Mouse (Mus musculus) forebrain, embryonic 13.5 days (tissue): Measurements from ENCODE around the gene Naaladl2. TPM values are rescaled to one million over a fixed set of nuclear protein-coding genes. Genes with fewer than 3 reads are reported as not detected.
"Not testable (repeated sequence)": the region's sequence is repeated elsewhere in the genome, so short reads cannot be mapped to it uniquely, and the experiment has no call there.

Experiments used
- ATAC-seq: fragments of 200-750 bp; cut with Nextera tagmentation; 2 replicates; pipeline ENCODE4 v1.8.0; 2017
- H3K27ac ChIP-seq: fragments of 300-500 bp; sonication (generic); 2 replicates; pipeline ENCODE4 v1.5.1; 2015; ENCODE audit warnings: inconsistent platforms, mild to moderate bottlenecking, moderate library complexity
- H3K27me3 ChIP-seq: fragments of 300-500 bp; sonication (generic); 2 replicates; pipeline ENCODE4 v1.6.1; 2015; ENCODE audit warnings: mild to moderate bottlenecking, inconsistent platforms
- H3K36me3 ChIP-seq: fragments of 300-500 bp; sonication (generic); 2 replicates; pipeline ENCODE4 v1.6.1; 2015; ENCODE audit warnings: mild to moderate bottlenecking, inconsistent platforms; ENCODE audit not compliant: poor library complexity, severe bottlenecking
- H3K4me1 ChIP-seq: fragments of 300-500 bp; sonication (generic); 2 replicates; pipeline ENCODE4 v1.6.1; 2015; ENCODE audit warnings: inconsistent platforms
- H3K4me2 ChIP-seq: fragments of 300-500 bp; sonication (generic); 2 replicates; pipeline ENCODE4 v1.6.1; 2015; ENCODE audit warnings: inconsistent platforms, mild to moderate bottlenecking, moderate library complexity
- H3K4me3 ChIP-seq: fragments of 300-500 bp; sonication (generic); 2 replicates; pipeline ENCODE4 v1.5.1; 2015; ENCODE audit warnings: mild to moderate bottlenecking, inconsistent platforms
- H3K9ac ChIP-seq: fragments of 300-500 bp; sonication (generic); 2 replicates; pipeline ENCODE4 v1.6.1; 2015; ENCODE audit warnings: mild to moderate bottlenecking, inconsistent platforms
- H3K9me3 ChIP-seq: fragments of 300-500 bp; sonication (generic); replicated peaks from 2 replicates; pipeline ENCODE4 v1.6.1; 2016; ENCODE audit warnings: inconsistent platforms
- WGBS: fragments of 180-500 bp; shearing (Covaris S2); methylation state at CpG from one replicate; pipeline ENCODE4 v1.1.7; 2015; 5-methylcytosine and 5-hydroxymethylcytosine counted together
- polyA plus RNA-seq: library from polyadenylated mRNA; unstranded; fragments of >200 nt; fragmentation: Nextera tagmentation; extraction: Ambion mirVana; gene quantifications from 2 replicates; pipeline ENCODE4 v1.2.1, GENCODE M21; 2015

Gene Naaladl2
- polyA plus RNA-seq, 1 experiment from 2014 or later, result 0.31 TPM

DNA sequence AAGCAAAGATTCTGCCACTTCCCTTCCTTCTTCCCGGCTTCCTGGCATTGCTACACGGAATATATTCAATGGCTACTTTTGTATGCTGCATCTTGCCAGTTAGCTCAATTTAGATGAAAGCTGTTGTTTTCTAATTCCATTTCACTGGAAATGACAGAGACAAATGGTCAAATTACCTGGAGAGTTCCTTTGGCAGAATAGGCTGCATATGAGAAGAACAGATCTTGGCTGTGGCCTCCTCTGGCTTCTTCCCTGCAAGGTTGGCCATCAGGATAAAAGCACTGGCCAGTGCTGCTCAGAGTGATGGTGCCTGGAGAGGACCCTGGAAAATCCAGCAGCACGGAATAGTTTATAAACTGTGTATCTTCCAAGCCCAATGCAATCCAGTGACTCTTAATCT lies 711.3 kb downstream of the Naaladl2 start:
- no peaks in the 10 kb centered on the region for H3K4me1 ChIP-seq
- no peak for ATAC-seq
- no peaks in the 10 kb centered on the region for H3K9me3 ChIP-seq
- no peak overlapping the region for H3K4me2 ChIP-seq
- H3K27ac ChIP-seq, result no peak overlapping the region
- WGBS, result 84% methylated on average over 3 of the region's 3 CpGs
- H3K4me3 ChIP-seq, result no peak overlapping the region
- H3K9ac ChIP-seq, result no peak overlapping the region
- H3K27me3 ChIP-seq, result no peaks in the 10 kb centered on the region
- no peaks in the 10 kb centered on the region for H3K36me3 ChIP-seq

GRCm38 (mm10) chr3:24391737-24392136 lies 752.3 kb downstream of the Naaladl2 start:
- H3K4me1 ChIP-seq, result no peaks in the 10 kb centered on the region
- no peak overlapping the region for H3K4me3 ChIP-seq
- H3K36me3 ChIP-seq, result no peaks in the 10 kb centered on the region
- no peaks in the 10 kb centered on the region for H3K9me3 ChIP-seq
- H3K9ac ChIP-seq, result no peak overlapping the region
- no peaks in the 10 kb centered on the region for H3K27me3 ChIP-seq
- no peak overlapping the region for H3K27ac ChIP-seq
- no peak overlapping the region for H3K4me2 ChIP-seq
- ATAC-seq, result no peak

DNA sequence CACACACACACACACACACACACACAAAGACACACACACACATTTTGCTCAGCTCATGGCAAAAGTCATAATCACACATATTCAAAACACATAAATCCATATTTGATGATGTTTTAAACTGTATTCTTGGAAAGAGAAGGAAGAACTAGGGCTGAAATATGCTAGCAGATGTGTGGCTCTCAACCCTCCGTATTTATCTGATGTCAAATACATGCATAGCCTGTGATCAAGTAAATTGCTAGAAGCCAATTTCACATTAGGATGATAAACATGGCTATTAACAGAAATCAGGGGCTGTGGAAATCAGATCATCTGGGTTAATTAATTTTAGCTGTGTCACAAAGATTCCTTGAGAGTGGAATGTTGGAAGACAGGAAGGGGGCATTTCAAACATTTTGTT lies 752.8 kb downstream of the Naaladl2 start:
- Histone ChIP-seq H3K4me1 (no peaks in the 10 kb centered on the region), H3K4me3 (no peak overlapping the region), H3K36me3 (no peaks in the 10 kb centered on the region), H3K27me3 (no peaks in the 10 kb centered on the region), H3K9me3 (no peaks in the 10 kb centered on the region), H3K4me2 (no peak overlapping the region), H3K27ac (no peak overlapping the region), H3K9ac (no peak overlapping the region)
- ATAC-seq, result no peak
- 63% methylated on average over 1 of the region's 1 CpGs for WGBS

DNA sequence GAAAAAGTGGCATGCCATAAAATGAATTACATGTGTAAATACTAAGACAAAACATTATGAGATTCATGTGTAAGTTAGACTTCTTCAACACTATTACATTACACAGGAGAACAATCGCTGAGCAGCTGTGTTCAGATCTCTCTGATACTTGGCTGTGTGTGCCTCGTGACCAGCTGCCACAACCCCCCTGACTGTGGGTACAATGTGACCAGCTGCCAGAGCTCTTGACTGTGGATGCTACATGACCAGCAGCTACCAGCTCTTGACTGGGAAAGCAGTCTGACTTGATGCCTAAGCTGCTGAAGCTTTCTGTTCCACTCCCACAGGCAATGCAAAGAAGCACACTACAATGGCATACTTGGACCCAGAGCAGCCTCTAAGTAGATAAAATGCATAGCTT lies 789.1 kb downstream of the Naaladl2 start:
- peak; percentile 48; the same call in 1 of the 2 replicates for ATAC-seq
- no peaks in the 10 kb centered on the region for H3K4me1 ChIP-seq

DNA sequence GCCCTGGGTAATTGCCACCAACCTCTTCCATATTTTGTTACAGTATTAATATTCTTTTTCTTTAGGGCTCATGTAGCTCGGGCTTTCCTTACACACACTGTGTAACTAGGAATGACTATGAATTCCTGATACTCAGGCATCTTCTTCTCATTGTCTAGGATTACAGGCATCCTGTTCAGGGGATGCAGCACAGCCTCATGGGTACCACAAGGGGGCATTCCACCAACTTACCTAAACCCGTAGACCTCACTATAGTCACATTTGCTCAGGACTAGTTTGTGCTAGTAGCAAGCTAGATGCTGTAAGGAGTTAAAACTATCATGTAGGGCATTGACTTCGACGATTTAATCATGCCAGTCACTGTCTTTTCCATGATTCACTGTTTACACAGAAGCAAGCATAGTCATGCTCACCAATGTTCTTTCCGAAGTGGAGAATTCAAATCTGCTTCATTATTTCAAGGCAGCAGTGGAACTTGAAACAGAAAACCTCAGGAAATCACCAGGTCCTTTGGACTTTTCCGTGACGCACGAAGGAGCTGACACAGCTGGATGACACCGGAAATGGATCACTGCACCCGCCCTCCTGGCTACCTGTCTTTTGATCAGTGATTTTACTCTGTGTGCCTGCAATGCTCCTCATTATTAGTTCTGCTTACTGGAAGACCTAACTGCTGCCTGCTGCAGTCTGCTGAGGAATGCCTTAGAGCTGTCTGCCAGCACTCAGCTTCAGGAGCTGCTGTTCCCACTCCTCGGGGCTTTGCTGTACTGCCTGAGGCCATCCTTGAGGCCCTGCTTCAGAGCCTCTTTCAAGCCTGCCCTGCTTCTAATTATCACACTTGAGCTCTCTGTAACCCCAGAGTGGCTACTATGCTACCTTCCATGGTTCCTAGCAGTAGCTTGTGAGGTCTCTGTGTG lies 822.3 kb downstream of the Naaladl2 start:
- no peak overlapping the region for H3K9ac ChIP-seq

More for the DNA sequence above, 789.1 kb downstream of the Naaladl2 start:
- Histone ChIP-seq H3K4me2 (no peak overlapping the region), H3K27ac (no peak overlapping the region), H3K27me3 (no peaks in the 10 kb centered on the region), H3K36me3 (no peaks in the 10 kb centered on the region), H3K9me3 (no peaks in the 10 kb centered on the region), H3K9ac (no peak overlapping the region), H3K4me3 (no peak overlapping the region)
- WGBS, result 54% methylated on average over 2 of the region's 2 CpGs

GRCm38 (mm10) chr3:24314658-24315297 lies 829.3 kb downstream of the Naaladl2 start:
- no peak for ATAC-seq
- no peak overlapping the region for H3K4me2 ChIP-seq
- H3K27ac ChIP-seq, result no peak overlapping the region
- 72% methylated on average over 4 of the region's 4 CpGs for WGBS
- no peaks in the 10 kb centered on the region for H3K4me1 ChIP-seq
- H3K9ac ChIP-seq, result no peak overlapping the region
- no peaks in the 10 kb centered on the region for H3K27me3 ChIP-seq
- H3K36me3 ChIP-seq, result no peaks in the 10 kb centered on the region
- no peaks in the 10 kb centered on the region for H3K9me3 ChIP-seq
- no peak overlapping the region for H3K4me3 ChIP-seq

More for the DNA sequence above, 822.3 kb downstream of the Naaladl2 start:
- Histone ChIP-seq H3K4me2 (no peak overlapping the region), H3K36me3 (no peaks in the 10 kb centered on the region), H3K27ac (no peak overlapping the region), H3K4me3 (no peak overlapping the region), H3K27me3 (no peaks in the 10 kb centered on the region), H3K4me1 (no peaks in the 10 kb centered on the region), H3K9me3 (no peaks in the 10 kb centered on the region)
- no peak for ATAC-seq
- whole genome bisulfite sequencing, result 83% methylated on average over 11 of the region's 11 CpGs

GRCm38 (mm10) chr3:24225418-24225817 lies 918.6 kb downstream of the Naaladl2 start:
- Histone ChIP-seq H3K9ac (no peak overlapping the region), H3K4me2 (no peak overlapping the region), H3K4me1 (no peaks in the 10 kb centered on the region), H3K27ac (no peak overlapping the region), H3K27me3 (no peaks in the 10 kb centered on the region), H3K9me3 (no peaks in the 10 kb centered on the region), H3K4me3 (no peak overlapping the region), H3K36me3 (no peaks in the 10 kb centered on the region)
- WGBS, result 88% methylated on average over 2 of the region's 2 CpGs
- ATAC-seq, result no peak

- no peak overlapping the region for H3K4me2 ChIP-seq
- no peak overlapping the region for H3K27ac ChIP-seq
- ATAC-seq, result no peak
- no peaks in the 10 kb centered on the region for H3K4me1 ChIP-seq
- no peaks in the 10 kb centered on the region for H3K27me3 ChIP-seq
- H3K36me3 ChIP-seq, result no peaks in the 10 kb centered on the region
- 88% methylated on average over 1 of the region's 1 CpGs for WGBS
- H3K9me3 ChIP-seq, result no peaks in the 10 kb centered on the region
- no peak overlapping the region for H3K4me3 ChIP-seq
- no peak overlapping the region for H3K9ac ChIP-seq
These were observed 926.6 kb downstream of the Naaladl2 start for GRCm38 (mm10) chr3:24217476-24217875.

GRCm38 (mm10) chr3:24166531-24166930 lies 977.5 kb downstream of the Naaladl2 start:
- ATAC-seq, result no peak
- no peak overlapping the region for H3K4me3 ChIP-seq
- H3K36me3 ChIP-seq, result no peaks in the 10 kb centered on the region
- H3K27me3 ChIP-seq, result no peaks in the 10 kb centered on the region
- no peaks in the 10 kb centered on the region for H3K4me1 ChIP-seq
- H3K27ac ChIP-seq, result no peak overlapping the region
- no peak overlapping the region for H3K9ac ChIP-seq
- no peak overlapping the region for H3K4me2 ChIP-seq
- no peaks in the 10 kb centered on the region for H3K9me3 ChIP-seq

DNA sequence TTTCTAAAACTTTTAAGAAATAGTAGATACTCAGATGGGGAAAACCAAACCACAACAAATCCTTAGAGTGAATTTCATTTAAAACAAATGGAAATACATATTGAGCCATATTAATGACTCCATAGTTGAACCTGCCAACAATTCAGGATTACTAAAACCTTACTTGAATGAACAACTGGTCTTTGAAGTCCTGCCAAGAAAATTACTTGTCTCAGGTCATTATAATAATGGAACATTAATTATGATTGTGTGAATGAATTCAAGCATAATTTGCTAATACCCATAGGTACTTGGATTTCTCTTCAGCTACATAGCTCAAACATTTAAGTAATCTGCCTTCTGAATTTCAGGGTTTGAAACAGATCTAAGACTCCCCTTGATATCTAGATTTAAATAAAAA lies 980.1 kb downstream of the Naaladl2 start:
- H3K36me3 ChIP-seq, result no peaks in the 10 kb centered on the region
- H3K4me3 ChIP-seq, result no peak overlapping the region
- H3K27me3 ChIP-seq, result no peaks in the 10 kb centered on the region
- no peak overlapping the region for H3K27ac ChIP-seq
- H3K9me3 ChIP-seq, result no peaks in the 10 kb centered on the region
- ATAC-seq, result no peak
- no peaks in the 10 kb centered on the region for H3K4me1 ChIP-seq
- no peak overlapping the region for H3K4me2 ChIP-seq
- H3K9ac ChIP-seq, result no peak overlapping the region

GRCm38 (mm10) chr3:24151086-24151815 lies 992.8 kb downstream of the Naaladl2 start:
- WGBS, result 72% methylated on average over 4 of the region's 4 CpGs
- H3K4me3 ChIP-seq, ATAC-seq, H3K4me2 ChIP-seq, H3K9me3 ChIP-seq, H3K27me3 ChIP-seq, H3K4me1 ChIP-seq, H3K9ac ChIP-seq, H3K36me3 ChIP-seq, H3K27ac ChIP-seq: not testable (repeated sequence)

GRCm38 (mm10) chr3:24142808-24143207 lies 1001.3 kb downstream of the Naaladl2 start:
- Histone ChIP-seq H3K27me3 (no peaks in the 10 kb centered on the region), H3K4me1 (no peaks in the 10 kb centered on the region), H3K36me3 (no peaks in the 10 kb centered on the region), H3K4me2 (no peak overlapping the region), H3K9ac (no peak overlapping the region), H3K4me3 (no peak overlapping the region), H3K27ac (no peak overlapping the region), H3K9me3 (no peaks in the 10 kb centered on the region)
- no peak for ATAC-seq
- 86% methylated on average over 1 of the region's 1 CpGs for WGBS
